Mouse (Mus musculus) kidney, postnatal 14 days (tissue): ENCODE results near the gene Orc4.
"Not testable (repeated sequence)": the region's sequence is repeated elsewhere in the genome, so short reads cannot be mapped to it uniquely, and the experiment has no call there.

Experiments used
- DNase-seq: peaks from one replicate; pipeline ENCODE4 v3.0.0; 2022; ENCODE audit warnings: mixed read lengths

The Orc4 gene

GRCm38 (mm10) chr2:48950252-48950315 is at the start of gene Orc4:
Orc4 (minus strand) TSS chr2:48950277.
- DNase-seq = no peak

GRCm38 (mm10) chr2:48990322-48990721 is 40.2 kb upstream of the Orc4 start:
- no peak for DNase-seq

GRCm38 (mm10) chr2:48978920-48979319 is 28.8 kb upstream of the Orc4 start:
- DNase-seq = no peak

- no peak for DNase-seq
Measured at GRCm38 (mm10) chr2:48956591-48956990, 6.5 kb upstream of the Orc4 start.

GRCm38 (mm10) chr2:48950316-48950880 is 321 bp upstream of the Orc4 start:
- peak; percentile 11 for DNase-seq

- DNase-seq = peak; percentile 57
Measured at GRCm38 (mm10) chr2:48949743-48950251, 280 bp downstream of the Orc4 start.

- peak; percentile 99 for DNase-seq
Measured at GRCm38 (mm10) chr2:48948841-48949584, 1.1 kb downstream of the Orc4 start, which contains the start of gene Mbd5. Mbd5 (plus strand) TSS chr2:48949508.

GRCm38 (mm10) chr2:48947761-48948160 is 2.3 kb downstream of the Orc4 start:
- DNase-seq = no peak

GRCm38 (mm10) chr2:48935058-48935457 is 15.0 kb downstream of the Orc4 start:
- DNase-seq = no peak

GRCm38 (mm10) chr2:48915832-48916231 is 34.2 kb downstream of the Orc4 start:
- DNase-seq = no peak

GRCm38 (mm10) chr2:48914185-48914584 is 35.9 kb downstream of the Orc4 start:
- DNase-seq = no peak

- DNase-seq = no peak
Measured at GRCm38 (mm10) chr2:48908866-48909265, 41.2 kb downstream of the Orc4 start.

GRCm38 (mm10) chr2:48895186-48895585 is 54.9 kb downstream of the Orc4 start:
- DNase-seq = no peak

- peak; percentile 79 for DNase-seq
Measured at GRCm38 (mm10) chr2:48885945-48886344, 64.1 kb downstream of the Orc4 start.

- DNase-seq = no peak
Measured at GRCm38 (mm10) chr2:48868199-48868913, 81.7 kb downstream of the Orc4 start.

GRCm38 (mm10) chr2:48865596-48865995 is 84.5 kb downstream of the Orc4 start:
- not testable (repeated sequence) for DNase-seq
